Comparison of ENCODE assay signal across 8 mouse cellular contexts in genomic region chr2:57181692-57182541, GRCm38 (mm10). TPM values are rescaled to one million over a fixed set of nuclear protein-coding genes. Genes with fewer than 3 reads are reported as not detected.
DNase-seq lines count a peak whose midpoint lies in the region; ATAC-seq and TF ChIP-seq lines count a peak whose summit lies in the region.

No protein-coding gene starts in this region.

- peak overlapping the region; percentile 91 for H3ac ChIP-seq in C2C12 (ENCODE audit: control insufficient read depth, insufficient read length, low read depth)

- H3K27me3 ChIP-seq in C2C12 (ENCODE audit: control insufficient read depth, insufficient read depth, insufficient read length): no peaks in the 10 kb centered on the region
- no peaks in the 10 kb centered on the region for H3K27me3 ChIP-seq in erythroblast, embryonic 14.5 days (ENCODE audit: control insufficient read depth)
- no peaks in the 10 kb centered on the region for H3K27me3 ChIP-seq in heart, embryonic 12.5 days (replicated peaks)
- no peaks in the 10 kb centered on the region; the same call in 1 of the 2 replicates for H3K27me3 ChIP-seq in kidney, postnatal 0 days (ENCODE audit: insufficient read depth, low read length)
- H3K27me3 ChIP-seq in liver, embryonic 11.5 days (replicated peaks; ENCODE audit: control insufficient read depth, insufficient read depth, low read length): no peaks in the 10 kb centered on the region
- H3K27me3 ChIP-seq in stomach, embryonic 14.5 days (ENCODE audit: control insufficient read depth, insufficient read depth, low read length): no peaks in the 10 kb centered on the region

- TF ChIP-seq CTCF in C2C12 (IDR thresholded peaks at IDR 0.05; ENCODE audit: control insufficient read depth, insufficient read depth, insufficient read length): no peak
- no peak for TF ChIP-seq CTCF in brain, embryonic 14.5 days (IDR thresholded peaks at IDR 0.05; ENCODE audit: borderline replicate concordance, extremely low read depth, insufficient read depth, insufficient read length)
- no peak; the same call in 1 of the 2 replicates for TF ChIP-seq CTCF in kidney, postnatal 0 days (IDR thresholded peaks at IDR 0.05; ENCODE audit: low read depth)

- ATAC-seq in heart, embryonic 12.5 days (ENCODE audit: insufficient number of reproducible peaks, low FRiP score): peak; percentile 97
- peak; percentile 99 for ATAC-seq in kidney, postnatal 0 days (replicated peaks; ENCODE audit: low FRiP score, low read depth)
- peak; percentile 96 for ATAC-seq in liver, embryonic 11.5 days (replicated peaks; ENCODE audit: low FRiP score)
- ATAC-seq in stomach, embryonic 14.5 days (ENCODE audit: insufficient number of reproducible peaks, insufficient read depth, low FRiP score, low read depth): peak; percentile 97

- peak; percentile 96 for DNase-seq in brain, embryonic 14.5 days (ENCODE audit: low read depth)
- DNase-seq in kidney, postnatal 0 days (ENCODE audit: low spot score): peak; percentile 98
- peak; percentile 88 for DNase-seq in liver, embryonic 11.5 days (ENCODE audit: low spot score)
- DNase-seq in naive thymus-derived CD4-positive, alpha-beta T cell, adult 2 months (ENCODE audit: low read depth): peak; percentile 99

- peak overlapping the region; percentile 76 for H3K9ac ChIP-seq in heart, embryonic 12.5 days
- peak overlapping the region; percentile 73 for H3K9ac ChIP-seq in kidney, postnatal 0 days (ENCODE audit: low read depth, low read length)
- H3K9ac ChIP-seq in liver, embryonic 11.5 days (ENCODE audit: low read depth, low read length): peak overlapping the region; percentile 75
- peak overlapping the region; percentile 40 for H3K9ac ChIP-seq in stomach, embryonic 14.5 days (replicated peaks; ENCODE audit: low read depth, low read length)

- peak overlapping the region; percentile 92 for H3K27ac ChIP-seq in heart, embryonic 12.5 days (ENCODE audit: poor library complexity, severe bottlenecking)
- H3K27ac ChIP-seq in kidney, postnatal 0 days: peak overlapping the region; percentile 92
- H3K27ac ChIP-seq in liver, embryonic 11.5 days (ENCODE audit: low read depth, low read length): peak overlapping the region; percentile 73
- peak overlapping the region; percentile 87 for H3K27ac ChIP-seq in stomach, embryonic 14.5 days (ENCODE audit: low read length)

- peaks cover 9% of the 10 kb centered on the region for H3K4me1 ChIP-seq in erythroblast, embryonic 14.5 days (ENCODE audit: control insufficient read depth)
- no peaks in the 10 kb centered on the region for H3K4me1 ChIP-seq in heart, embryonic 12.5 days (replicated peaks)
- H3K4me1 ChIP-seq in kidney, postnatal 0 days (replicated peaks; ENCODE audit: insufficient read depth, low read length): no peaks in the 10 kb centered on the region
- H3K4me1 ChIP-seq in liver, embryonic 11.5 days (replicated peaks; ENCODE audit: control insufficient read depth, insufficient read depth, low read length): no peaks in the 10 kb centered on the region
- H3K4me1 ChIP-seq in stomach, embryonic 14.5 days (ENCODE audit: control insufficient read depth, insufficient read depth, low read length): peaks cover 5% of the 10 kb centered on the region; the same call in 1 of the 2 replicates

- H3K36me3 ChIP-seq in C2C12 (ENCODE audit: control insufficient read depth, insufficient read depth): no peaks in the 10 kb centered on the region
- no peaks in the 10 kb centered on the region for H3K36me3 ChIP-seq in erythroblast, embryonic 14.5 days (ENCODE audit: control insufficient read depth)
- no peaks in the 10 kb centered on the region for H3K36me3 ChIP-seq in heart, embryonic 12.5 days
- H3K36me3 ChIP-seq in kidney, postnatal 0 days (ENCODE audit: insufficient read depth, low read length): no peaks in the 10 kb centered on the region
- H3K36me3 ChIP-seq in liver, embryonic 11.5 days (ENCODE audit: control insufficient read depth, insufficient read depth, low read length): no peaks in the 10 kb centered on the region
- no peaks in the 10 kb centered on the region for H3K36me3 ChIP-seq in stomach, embryonic 14.5 days (ENCODE audit: control insufficient read depth, insufficient read depth, low read length)

- H3K79me3 ChIP-seq in C2C12 (ENCODE audit: low read depth): no peaks in the 10 kb centered on the region

- H3K4me3 ChIP-seq in C2C12 (ENCODE audit: insufficient read depth, poor library complexity, severe bottlenecking): peak overlapping the region; percentile 46
- peak overlapping the region; percentile 77 for H3K4me3 ChIP-seq in erythroblast, embryonic 14.5 days (replicated peaks)
- peak overlapping the region; percentile 75 for H3K4me3 ChIP-seq in heart, embryonic 12.5 days
- peak overlapping the region; percentile 74 for H3K4me3 ChIP-seq in kidney, postnatal 0 days (replicated peaks; ENCODE audit: low read depth, low read length)
- H3K4me3 ChIP-seq in liver, embryonic 11.5 days (ENCODE audit: low read depth, low read length): peak overlapping the region; percentile 71
- H3K4me3 ChIP-seq in stomach, embryonic 14.5 days (ENCODE audit: low read depth, low read length): peak overlapping the region; percentile 53

- H3K79me2 ChIP-seq in C2C12 (ENCODE audit: control insufficient read depth, insufficient read depth): no peaks in the 10 kb centered on the region

- peak overlapping the region; percentile 64 for H3K4me2 ChIP-seq in heart, embryonic 12.5 days
- peak overlapping the region; percentile 60 for H3K4me2 ChIP-seq in kidney, postnatal 0 days (ENCODE audit: low read length)
- peak overlapping the region; percentile 71 for H3K4me2 ChIP-seq in liver, embryonic 11.5 days
- H3K4me2 ChIP-seq in stomach, embryonic 14.5 days (replicated peaks; ENCODE audit: low read depth, low read length): peak overlapping the region; percentile 43

- no peak for TF ChIP-seq POLR2A in brain, embryonic 14.5 days (IDR thresholded peaks at IDR 0.05; ENCODE audit: borderline replicate concordance, extremely low read depth, insufficient read depth, insufficient read length, poor library complexity, severe bottlenecking)

- 1% methylated on average over 37 of the region's 37 CpGs for WGBS in heart, embryonic 12.5 days
- WGBS in kidney, postnatal 0 days: under 1% methylated on average over 37 of the region's 37 CpGs
- WGBS in liver, embryonic 11.5 days: under 1% methylated on average over 37 of the region's 37 CpGs
- under 1% methylated on average over 37 of the region's 37 CpGs for WGBS in stomach, embryonic 14.5 days

- H3K9me3 ChIP-seq in erythroblast, embryonic 14.5 days (ENCODE audit: control insufficient read depth, low read length): no peaks in the 10 kb centered on the region
- H3K9me3 ChIP-seq in heart, embryonic 12.5 days (replicated peaks): no peaks in the 10 kb centered on the region
- H3K9me3 ChIP-seq in kidney, postnatal 0 days (replicated peaks; ENCODE audit: low read length): no peaks in the 10 kb centered on the region
- H3K9me3 ChIP-seq in liver, embryonic 11.5 days (ENCODE audit: control insufficient read depth, low read length): no peaks in the 10 kb centered on the region
- no peaks in the 10 kb centered on the region for H3K9me3 ChIP-seq in stomach, embryonic 14.5 days (ENCODE audit: control insufficient read depth, low read depth, low read length)

TF ChIP-seq in C2C12, 6 proteins besides CTCF, POLR2A, EP300 and RAD21:
- TF ChIP-seq USF1 (IDR thresholded peaks at IDR 0.05; ENCODE audit: low read depth) (no peak), MYOD1 (IDR thresholded peaks at IDR 0.05; ENCODE audit: control insufficient read depth, insufficient read length, low read depth) (no peak), CEBPB (IDR thresholded peaks at IDR 0.05; ENCODE audit: low read depth) (no peak), MAX (IDR thresholded peaks at IDR 0.05) (no peak), MYOG (IDR thresholded peaks at IDR 0.05; ENCODE audit: control insufficient read depth, extremely low read depth, insufficient read length) (no peak), FOSL1 (IDR thresholded peaks at IDR 0.05; ENCODE audit: insufficient read depth, low read length, poor library complexity, severe bottlenecking) (no peak)
TF ChIP-seq in C2C12: peak in this region for 0.

RNA-seq across cellular contexts. Expression of gene Gpd2, which starts 55.5 kb away (rescaled TPM):
- polyA plus RNA-seq in C2C12 (2012; fragmentation: generic; extraction: Trizol): 23.8 TPM
- 7.2 and 10.7 TPM in 2 replicates for polyA plus RNA-seq in brain, embryonic 14.5 days (2012; rRNA removed)
- 0.07 and 0.12 TPM in 2 replicates for polyA plus RNA-seq in erythroblast, embryonic 14.5 days (2012)
- 14.9 and 16.6 TPM in 2 replicates for polyA plus RNA-seq in heart, embryonic 12.5 days (2016; fragmentation: Nextera tagmentation; extraction: Ambion mirVana)
- polyA plus RNA-seq in kidney, postnatal 0 days (2015; fragmentation: Nextera tagmentation; extraction: Ambion mirVana): 11.9 and 15.4 TPM in 2 replicates
- 19.7 and 21.7 TPM in 2 replicates for polyA plus RNA-seq in liver, embryonic 11.5 days (2014; fragmentation: Nextera tagmentation; extraction: Ambion mirVana)
- polyA plus RNA-seq in stomach, embryonic 14.5 days (2014; fragmentation: Nextera tagmentation; extraction: Ambion mirVana): 27.8 and 30.2 TPM in 2 replicates

RNA-seq across cellular contexts. Expression of gene Nr4a2, which starts 58.1 kb away (rescaled TPM):
- polyA plus RNA-seq in C2C12 (2012; fragmentation: generic; extraction: Trizol): 8.0 TPM
- 8.7 and 19.7 TPM in 2 replicates for polyA plus RNA-seq in brain, embryonic 14.5 days (2012; rRNA removed)
- 0.03 and 0.05 TPM in 2 replicates for polyA plus RNA-seq in erythroblast, embryonic 14.5 days (2012)
- polyA plus RNA-seq in heart, embryonic 12.5 days (2016; fragmentation: Nextera tagmentation; extraction: Ambion mirVana): 3.5 and 3.8 TPM in 2 replicates
- polyA plus RNA-seq in kidney, postnatal 0 days (2015; fragmentation: Nextera tagmentation; extraction: Ambion mirVana): 1.9 and 2.0 TPM in 2 replicates
- polyA plus RNA-seq in liver, embryonic 11.5 days (2014; fragmentation: Nextera tagmentation; extraction: Ambion mirVana): 2.0 and 2.1 TPM in 2 replicates
- 7.5 and 7.6 TPM in 2 replicates for polyA plus RNA-seq in stomach, embryonic 14.5 days (2014; fragmentation: Nextera tagmentation; extraction: Ambion mirVana)

Comparison
In these comparisons a context has a peak if more than half of its experiments do, and no peak if none do; other contexts are left out.
1. Peak in every context shown above with its lines: DNase-seq, ATAC-seq, H3K4me3 ChIP-seq and H3K27ac ChIP-seq.